Mouse (Mus musculus) ES-CJ7 (cell line): ENCODE results near the gene Prss32.

ENCODE experiments used
- DNase-seq: peaks from one replicate; pipeline ENCODE4 v3.0.0; 2011; ENCODE audit warnings: low read depth, low spot score

Gene Prss32

GRCm38 (mm10) chr17:23843812-23844273, at the start of gene Prss32, which contains the start of gene Prss41:
TSS of gene Prss32 (plus strand) at chr17:23843855.
TSS of gene Prss41 (minus strand) at chr17:23844172.
- peak; percentile 78 for DNase-seq

GRCm38 (mm10) chr17:23795323-23795722, 48.3 kb upstream of the Prss32 start:
- peak; percentile 62 for DNase-seq

DNA sequence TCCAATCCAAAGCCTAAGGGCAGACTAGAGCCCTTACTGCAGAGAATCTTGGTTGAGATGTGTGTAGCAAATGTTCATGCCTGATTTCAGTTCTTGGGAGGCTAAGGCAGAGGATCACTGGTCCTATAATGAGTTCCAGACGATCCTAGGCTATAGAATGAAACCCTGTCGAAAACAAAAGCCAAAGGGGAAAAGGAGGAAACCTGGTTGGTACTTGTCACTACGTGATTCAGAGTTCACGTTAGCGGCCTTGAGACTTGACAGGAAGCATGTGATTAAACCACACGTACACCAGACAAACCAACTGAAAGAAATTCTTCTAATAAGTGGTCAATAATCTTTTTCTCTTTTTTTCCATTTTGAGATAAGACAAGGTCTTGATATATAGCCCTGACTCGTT, 46.3 kb upstream of the Prss32 start:
- no peak for DNase-seq

DNA sequence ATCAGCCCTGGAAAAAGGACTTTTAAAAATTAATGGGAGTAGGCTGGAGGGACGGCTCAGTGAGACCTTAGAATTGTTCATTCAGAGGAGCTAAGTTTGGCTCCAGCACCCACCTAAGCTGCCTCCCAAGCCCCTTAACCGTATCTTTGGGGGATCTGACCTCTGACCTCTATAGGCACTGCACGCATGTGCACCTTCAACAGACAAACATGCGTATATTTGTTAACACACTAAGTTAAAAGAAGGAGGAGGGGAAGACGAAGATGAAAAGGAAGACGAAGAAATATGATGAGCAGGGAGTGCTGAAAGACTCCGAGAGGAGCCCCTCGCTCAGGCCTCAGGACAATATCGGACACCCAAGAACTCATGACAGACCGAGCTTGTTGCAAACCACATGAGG, 42.0 kb upstream of the Prss32 start:
- DNase-seq = no peak

- peak; percentile 99 for DNase-seq
Measured at GRCm38 (mm10) chr17:23802746-23803365, 40.8 kb upstream of the Prss32 start.

GRCm38 (mm10) chr17:23803366-23804041, 40.2 kb upstream of the Prss32 start:
- DNase-seq = peak; percentile 92

DNA sequence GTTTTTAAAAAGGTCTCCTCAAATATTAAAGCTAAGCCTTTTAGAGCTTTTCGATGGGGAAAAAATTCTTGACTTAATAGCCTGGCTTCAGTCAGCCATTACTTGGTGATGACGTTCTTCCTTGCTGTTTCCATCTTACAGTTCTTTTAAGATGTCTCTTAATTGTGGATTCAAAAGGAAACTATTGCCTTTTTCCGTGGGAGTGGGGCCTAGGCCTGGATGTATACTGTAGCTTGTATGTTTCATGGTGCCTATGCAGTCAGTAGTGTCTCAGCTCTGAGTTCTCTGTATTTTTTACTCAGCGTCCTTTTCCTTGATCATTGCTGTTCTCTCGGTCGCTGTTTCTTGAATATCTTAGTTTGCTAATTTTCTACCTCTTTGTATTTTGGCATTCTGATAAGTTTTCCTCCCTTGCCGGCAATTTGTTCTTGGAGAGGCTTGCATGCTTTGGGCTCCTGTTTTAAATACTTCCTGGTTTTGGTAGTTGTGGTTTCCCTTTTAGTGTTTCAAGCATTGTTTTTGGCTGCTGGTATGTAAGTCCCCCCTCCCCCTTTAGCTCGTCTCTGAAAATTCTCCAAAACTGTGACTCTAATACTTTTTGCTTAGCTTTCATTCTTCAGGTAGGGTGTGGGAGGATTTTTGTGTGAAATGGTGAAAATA, 39.1 kb upstream of the Prss32 start:
- DNase-seq = no peak

DNA sequence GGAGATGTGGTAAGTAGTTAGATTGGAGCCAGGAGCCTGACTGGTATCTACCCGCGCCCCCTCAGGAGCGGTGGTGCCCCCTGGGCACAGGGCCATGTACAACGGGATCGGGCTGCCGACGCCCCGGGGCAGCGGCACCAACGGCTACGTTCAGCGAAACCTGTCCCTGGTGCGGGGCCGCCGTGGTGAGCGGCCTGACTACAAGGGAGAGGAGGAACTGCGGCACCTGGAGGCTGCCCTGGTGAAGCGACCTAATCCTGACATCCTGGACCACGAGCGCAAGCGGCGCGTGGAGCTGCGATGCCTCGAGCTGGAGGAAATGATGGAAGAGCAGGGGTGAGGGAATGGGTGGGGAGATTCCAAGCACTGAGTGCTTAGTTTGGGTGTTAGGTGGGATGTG, 36.8 kb upstream of the Prss32 start:
- DNase-seq = peak; percentile 77

GRCm38 (mm10) chr17:23807918-23808317, 35.7 kb upstream of the Prss32 start:
- no peak for DNase-seq

- DNase-seq = no peak
Measured at GRCm38 (mm10) chr17:23815641-23816040, 28.0 kb upstream of the Prss32 start.

GRCm38 (mm10) chr17:23818579-23818978, 25.1 kb upstream of the Prss32 start:
- no peak for DNase-seq

- no peak for DNase-seq
Measured at GRCm38 (mm10) chr17:23819235-23819634, 24.4 kb upstream of the Prss32 start.

DNA sequence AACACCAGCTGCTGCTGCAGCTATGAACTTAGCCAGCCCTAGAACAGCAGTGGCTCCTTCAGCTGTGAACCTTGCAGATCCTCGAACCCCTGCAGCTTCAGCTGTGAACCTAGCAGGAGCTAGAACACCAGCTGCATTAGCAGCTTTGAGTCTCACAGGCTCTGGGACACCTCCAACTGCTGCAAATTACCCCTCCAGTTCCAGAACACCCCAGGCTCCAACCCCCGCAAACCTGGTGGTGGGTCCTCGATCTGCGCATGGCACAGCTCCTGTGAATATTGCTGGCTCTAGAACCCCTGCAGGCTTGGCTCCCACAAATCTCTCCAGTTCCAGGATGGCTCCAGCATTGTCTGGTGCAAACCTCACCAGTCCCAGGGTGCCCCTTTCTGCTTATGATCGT, 22.9 kb upstream of the Prss32 start:
- no peak for DNase-seq

- peak; percentile 55 for DNase-seq
Measured at GRCm38 (mm10) chr17:23822094-23822493, 21.6 kb upstream of the Prss32 start.

DNA sequence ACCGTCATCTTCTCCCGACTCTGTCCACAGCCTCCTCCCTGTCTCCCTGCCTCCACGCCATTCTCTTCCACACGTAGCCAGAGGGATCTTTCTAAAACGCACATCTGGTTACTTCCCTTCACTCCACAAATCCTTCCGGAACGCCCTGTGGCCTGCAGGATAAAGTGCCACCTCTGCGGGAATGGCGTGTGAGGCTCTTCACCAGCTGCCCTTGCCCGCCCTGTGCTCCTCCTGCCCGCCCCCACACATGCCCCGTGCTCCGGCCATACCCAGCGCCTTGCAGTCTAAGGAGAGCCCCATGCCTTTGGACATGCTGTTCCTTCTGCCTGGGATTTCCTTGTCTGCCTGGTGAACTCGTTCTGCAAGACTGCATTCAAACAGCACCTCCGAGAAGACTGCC, 20.6 kb upstream of the Prss32 start:
- no peak for DNase-seq

DNA sequence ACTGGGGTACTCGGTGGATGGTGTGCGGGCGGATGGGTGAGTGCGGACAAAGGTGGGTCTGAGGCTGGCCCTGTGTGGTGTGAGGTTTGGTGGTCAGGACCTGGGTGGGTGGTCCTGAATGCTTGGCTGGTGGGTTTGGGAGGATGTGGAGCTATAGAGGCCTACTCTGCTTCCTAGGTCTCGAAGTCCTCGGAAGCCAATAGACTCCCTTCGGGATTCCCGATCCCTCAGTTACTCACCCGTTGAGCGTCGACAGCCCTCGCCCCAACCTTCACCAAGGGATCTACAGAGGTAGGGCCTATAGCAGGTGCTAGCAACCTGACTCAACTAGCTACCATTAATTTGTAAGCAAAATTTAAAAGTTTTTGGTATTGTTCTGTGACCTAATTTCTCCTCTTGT, 20.0 kb upstream of the Prss32 start:
- DNase-seq = no peak

DNA sequence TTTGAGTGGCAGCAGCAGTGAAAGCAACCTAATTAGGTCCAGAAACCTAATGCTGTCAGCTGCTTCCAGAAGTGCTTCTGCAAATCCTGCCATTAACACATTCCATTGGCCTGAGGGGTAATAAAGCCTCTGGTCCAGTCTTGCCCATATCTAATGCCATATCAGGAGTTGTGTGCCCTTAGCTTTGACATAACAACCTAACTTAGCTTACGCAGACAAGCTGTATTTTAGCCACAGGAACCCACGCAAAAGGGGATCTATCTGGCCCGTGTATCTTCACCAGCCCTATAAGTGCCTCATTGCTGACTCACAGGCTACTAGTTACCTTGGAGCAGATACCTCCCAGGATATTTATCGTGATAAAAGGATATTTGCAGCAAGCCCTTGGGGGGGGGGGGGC, 18.1 kb upstream of the Prss32 start:
- DNase-seq = no peak

DNA sequence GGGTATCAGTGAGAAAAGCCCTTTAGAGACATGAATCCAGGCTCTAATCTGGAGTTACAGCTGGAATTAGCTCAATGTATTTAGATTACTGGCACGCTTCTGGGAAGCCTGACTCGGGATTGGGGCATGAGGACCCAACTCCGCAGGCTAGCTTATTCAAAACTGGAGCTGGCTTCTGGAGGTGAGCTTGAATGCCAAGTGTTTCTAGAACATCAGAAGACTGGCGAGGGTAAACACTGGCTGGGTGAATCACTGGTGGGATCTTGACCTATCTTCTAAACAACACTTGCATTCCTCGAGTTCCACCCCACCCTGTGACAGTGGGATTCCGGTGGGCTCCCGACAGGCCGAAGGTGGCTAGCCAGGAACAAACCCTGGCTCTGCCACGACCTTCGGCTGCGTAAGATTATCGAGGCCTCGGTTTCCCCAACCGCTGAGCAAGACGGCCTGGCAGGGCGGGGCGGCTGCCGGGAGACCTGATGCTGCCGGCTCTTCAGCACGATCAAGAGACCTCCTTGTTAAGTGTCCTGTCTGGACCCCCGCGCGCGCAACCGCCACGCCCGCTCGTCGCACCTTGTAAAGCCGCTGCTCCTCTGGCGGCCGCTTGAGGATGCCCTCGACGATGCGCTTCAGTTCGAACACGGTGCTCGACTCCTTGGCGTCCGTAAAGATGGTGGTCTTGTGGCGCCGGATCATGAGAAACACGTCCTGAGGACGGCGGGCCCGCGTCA, 15.2 kb upstream of the Prss32 start:
- DNase-seq = peak; percentile 83

DNA sequence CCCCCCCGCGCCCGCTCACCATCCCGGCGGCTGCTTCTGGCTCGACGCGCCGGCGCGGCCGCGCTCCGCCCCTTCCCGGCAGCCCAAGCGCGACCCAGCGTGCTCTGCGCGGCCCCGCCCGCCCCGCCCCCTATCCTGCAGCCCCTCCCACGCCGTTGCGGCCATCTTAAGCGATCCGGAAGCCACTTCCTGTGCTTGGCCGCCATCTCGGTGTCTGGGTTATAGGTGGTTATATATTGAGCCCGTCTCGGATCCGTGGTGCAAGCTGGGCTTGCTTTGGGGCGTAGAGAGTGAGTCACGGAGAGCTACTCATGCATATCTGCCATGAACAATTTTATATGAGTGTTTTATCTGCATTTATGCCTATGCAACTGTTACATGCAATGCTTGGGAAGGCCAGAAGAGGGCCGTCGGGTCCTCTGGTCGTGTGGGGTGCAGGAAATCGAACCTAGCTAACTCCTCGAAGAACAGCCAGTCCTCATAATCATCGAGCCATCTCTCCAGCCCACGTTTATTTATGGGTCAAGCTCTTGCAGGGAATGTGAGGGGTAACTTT, 14.5 kb upstream of the Prss32 start, which contains the start of gene Elob:
Gene Elob, minus strand, starts transcription at position 73 of the 556 bp plus-strand sequence.
- DNase-seq = peak; percentile 84

- no peak for DNase-seq
Measured at GRCm38 (mm10) chr17:23831201-23831600, 12.5 kb upstream of the Prss32 start.

GRCm38 (mm10) chr17:23836006-23836575, 7.6 kb upstream of the Prss32 start, which contains the start of gene Prss33:
TSS of gene Prss33 (minus strand) at chr17:23836056.
- no peak for DNase-seq
